Mouse (Mus musculus): Measurements from ENCODE around the gene Plin2. TPM values are rescaled to one million over a fixed set of nuclear protein-coding genes. Genes with fewer than 3 reads are reported as not detected.

The Plin2 gene
- polyA plus RNA-seq, 1 experiment from 2014 or later: 64.5 TPM

- Histone ChIP-seq H3K36me3 (ENCODE audit: insufficient read depth, low read length) (no peaks in the 10 kb centered on the region), H3K27ac (no peak overlapping the region), H3K27me3 (ENCODE audit: insufficient read depth, low read length) (no peaks in the 10 kb centered on the region), H3K4me1 (replicated peaks; ENCODE audit: insufficient read depth, low read length) (no peaks in the 10 kb centered on the region), H3K4me3 (replicated peaks; ENCODE audit: low read depth, low read length) (no peak overlapping the region), H3K4me2 (ENCODE audit: low read length) (no peak overlapping the region), H3K9ac (ENCODE audit: low read depth, low read length) (no peak overlapping the region), H3K9me3 (replicated peaks; ENCODE audit: low read length) (no peaks in the 10 kb centered on the region)
- DNase-seq (ENCODE audit: low spot score): no peak
- ATAC-seq (replicated peaks; ENCODE audit: low FRiP score, low read depth): no peak
- WGBS: 93% methylated on average over 7 of the region's 7 CpGs
- no peak for TF ChIP-seq CTCF (IDR thresholded peaks at IDR 0.05; ENCODE audit: low read depth)
These were observed 23.1 kb upstream of the Plin2 start for GRCm38 (mm10) chr4:86692931-86693330.

GRCm38 (mm10) chr4:86691290-86691689, 21.4 kb upstream of the Plin2 start:
- DNase-seq (ENCODE audit: low spot score): no peak
- Histone ChIP-seq H3K9ac (ENCODE audit: low read depth, low read length) (no peak overlapping the region), H3K4me2 (ENCODE audit: low read length) (no peak overlapping the region), H3K27ac (no peak overlapping the region), H3K9me3 (replicated peaks; ENCODE audit: low read length) (no peaks in the 10 kb centered on the region), H3K4me3 (replicated peaks; ENCODE audit: low read depth, low read length) (no peak overlapping the region), H3K36me3 (ENCODE audit: insufficient read depth, low read length) (no peaks in the 10 kb centered on the region), H3K4me1 (replicated peaks; ENCODE audit: insufficient read depth, low read length) (no peaks in the 10 kb centered on the region), H3K27me3 (ENCODE audit: insufficient read depth, low read length) (no peaks in the 10 kb centered on the region)
- no peak for ATAC-seq (replicated peaks; ENCODE audit: low FRiP score, low read depth)
- TF ChIP-seq CTCF (IDR thresholded peaks at IDR 0.05; ENCODE audit: low read depth): no peak
- 55% methylated on average over 4 of the region's 4 CpGs for WGBS

- Histone ChIP-seq H3K9me3 (replicated peaks; ENCODE audit: low read length) (no peaks in the 10 kb centered on the region), H3K27me3 (ENCODE audit: insufficient read depth, low read length) (no peaks in the 10 kb centered on the region), H3K36me3 (ENCODE audit: insufficient read depth, low read length) (no peaks in the 10 kb centered on the region), H3K4me2 (ENCODE audit: low read length) (no peak overlapping the region), H3K27ac (no peak overlapping the region), H3K4me1 (replicated peaks; ENCODE audit: insufficient read depth, low read length) (no peaks in the 10 kb centered on the region), H3K4me3 (replicated peaks; ENCODE audit: low read depth, low read length) (no peak overlapping the region), H3K9ac (ENCODE audit: low read depth, low read length) (no peak overlapping the region)
- 84% methylated on average over 6 of the region's 6 CpGs for WGBS
- no peak for TF ChIP-seq CTCF (IDR thresholded peaks at IDR 0.05; ENCODE audit: low read depth)
- no peak for DNase-seq (ENCODE audit: low spot score)
- no peak for ATAC-seq (replicated peaks; ENCODE audit: low FRiP score, low read depth)
These were observed 20.9 kb upstream of the Plin2 start for GRCm38 (mm10) chr4:86690768-86691167.

GRCm38 (mm10) chr4:86690194-86690593, 20.3 kb upstream of the Plin2 start:
- no peak overlapping the region for H3K9ac ChIP-seq (ENCODE audit: low read depth, low read length)
- no peak for TF ChIP-seq CTCF (IDR thresholded peaks at IDR 0.05; ENCODE audit: low read depth)
- no peak overlapping the region for H3K27ac ChIP-seq
- no peaks in the 10 kb centered on the region for H3K27me3 ChIP-seq (ENCODE audit: insufficient read depth, low read length)
- H3K4me3 ChIP-seq (replicated peaks; ENCODE audit: low read depth, low read length): no peak overlapping the region
- DNase-seq (ENCODE audit: low spot score) (peak; percentile 49), ATAC-seq (replicated peaks; ENCODE audit: low FRiP score, low read depth) (peak; percentile 59)
- H3K9me3 ChIP-seq (replicated peaks; ENCODE audit: low read length): no peaks in the 10 kb centered on the region
- 44% methylated on average over 7 of the region's 7 CpGs for WGBS
- H3K4me2 ChIP-seq (ENCODE audit: low read length): no peak overlapping the region
- H3K36me3 ChIP-seq (ENCODE audit: insufficient read depth, low read length): no peaks in the 10 kb centered on the region
- no peaks in the 10 kb centered on the region for H3K4me1 ChIP-seq (replicated peaks; ENCODE audit: insufficient read depth, low read length)

- DNase-seq (ENCODE audit: low spot score) (no peak), ATAC-seq (replicated peaks; ENCODE audit: low FRiP score, low read depth) (no peak)
- TF ChIP-seq CTCF (IDR thresholded peaks at IDR 0.05; ENCODE audit: low read depth): no peak
- Histone ChIP-seq H3K4me3 (replicated peaks; ENCODE audit: low read depth, low read length) (no peak overlapping the region), H3K9me3 (replicated peaks; ENCODE audit: low read length) (no peaks in the 10 kb centered on the region), H3K27me3 (ENCODE audit: insufficient read depth, low read length) (no peaks in the 10 kb centered on the region), H3K27ac (no peak overlapping the region; the same call in 1 of the 2 replicates), H3K9ac (ENCODE audit: low read depth, low read length) (no peak overlapping the region), H3K4me2 (ENCODE audit: low read length) (no peak overlapping the region), H3K4me1 (replicated peaks; ENCODE audit: insufficient read depth, low read length) (no peaks in the 10 kb centered on the region), H3K36me3 (ENCODE audit: insufficient read depth, low read length) (no peaks in the 10 kb centered on the region)
- 63% methylated on average over 10 of the region's 10 CpGs for WGBS
These were observed 19.3 kb upstream of the Plin2 start for GRCm38 (mm10) chr4:86689056-86689735.

GRCm38 (mm10) chr4:86686564-86686963, 16.7 kb upstream of the Plin2 start:
- no peak for TF ChIP-seq CTCF (IDR thresholded peaks at IDR 0.05; ENCODE audit: low read depth)
- DNase-seq (ENCODE audit: low spot score) (peak; percentile 58), ATAC-seq (replicated peaks; ENCODE audit: low FRiP score, low read depth) (no peak)
- WGBS: 70% methylated on average over 3 of the region's 3 CpGs
- H3K4me1 ChIP-seq (replicated peaks; ENCODE audit: insufficient read depth, low read length): no peaks in the 10 kb centered on the region
- no peak overlapping the region for H3K4me3 ChIP-seq (replicated peaks; ENCODE audit: low read depth, low read length)
- no peak overlapping the region for H3K27ac ChIP-seq
- H3K4me2 ChIP-seq (ENCODE audit: low read length): no peak overlapping the region
- H3K27me3 ChIP-seq (ENCODE audit: insufficient read depth, low read length): no peaks in the 10 kb centered on the region
- H3K36me3 ChIP-seq (ENCODE audit: insufficient read depth, low read length): no peaks in the 10 kb centered on the region
- H3K9ac ChIP-seq (ENCODE audit: low read depth, low read length): no peak overlapping the region
- H3K9me3 ChIP-seq (replicated peaks; ENCODE audit: low read length): no peaks in the 10 kb centered on the region

GRCm38 (mm10) chr4:86686009-86686366, 16.1 kb upstream of the Plin2 start:
- H3K4me1 ChIP-seq (replicated peaks; ENCODE audit: insufficient read depth, low read length): no peaks in the 10 kb centered on the region
- 34% methylated on average over 2 of the region's 2 CpGs for WGBS

More at GRCm38 (mm10) chr4:86686009-86686366, 16.1 kb upstream of the Plin2 start:
- H3K36me3 ChIP-seq (ENCODE audit: insufficient read depth, low read length): no peaks in the 10 kb centered on the region
- H3K4me3 ChIP-seq (replicated peaks; ENCODE audit: low read depth, low read length): no peak overlapping the region
- no peaks in the 10 kb centered on the region for H3K27me3 ChIP-seq (ENCODE audit: insufficient read depth, low read length)
- ATAC-seq (replicated peaks; ENCODE audit: low FRiP score, low read depth): no peak
- no peak for DNase-seq (ENCODE audit: low spot score)
- no peak overlapping the region for H3K27ac ChIP-seq
- H3K9me3 ChIP-seq (replicated peaks; ENCODE audit: low read length): no peaks in the 10 kb centered on the region
- TF ChIP-seq CTCF (IDR thresholded peaks at IDR 0.05; ENCODE audit: low read depth): no peak
- no peak overlapping the region for H3K9ac ChIP-seq (ENCODE audit: low read depth, low read length)
- H3K4me2 ChIP-seq (ENCODE audit: low read length): no peak overlapping the region
